Mouse (Mus musculus): ENCODE results near the gene Phkg1. TPM values are rescaled to one million over a fixed set of nuclear protein-coding genes. Genes with fewer than 3 reads are reported as not detected.
"Not testable (repeated sequence)": the region's sequence is repeated elsewhere in the genome, so short reads cannot be mapped to it uniquely, and the experiment has no call there.

Phkg1 gene
- polyA plus RNA-seq (2011; ENCODE audit: insufficient read length, low read depth, missing spikeins) = 0.80 and 1.3 TPM in 2 replicates

GRCm38 (mm10) chr5:129898449-129898848, at the start of gene Phkg1:
Gene Phkg1, minus strand, starts transcription at chr5:129898549.
- Histone ChIP-seq H3K27ac (ENCODE audit: insufficient read depth, low read length) (no peak within 1 kb of the TSS), H3K4me3 (ENCODE audit: insufficient read depth, low read length) (no peak within 1 kb of the TSS), H3K4me1 (ENCODE audit: control insufficient read depth, insufficient read depth, low read length) (no peaks in the 10 kb centered on the region)
- no peak for TF ChIP-seq CTCF (IDR thresholded peaks at IDR 0.05; ENCODE audit: borderline replicate concordance, insufficient read depth, low read length)
- TF ChIP-seq POLR2A (IDR thresholded peaks at IDR 0.05; ENCODE audit: low read depth, low read length) = no peak

GRCm38 (mm10) chr5:129947528-129948033, 49.2 kb upstream of the Phkg1 start:
- no peaks in the 10 kb centered on the region; the same call in 1 of the 2 replicates for H3K4me1 ChIP-seq (ENCODE audit: control insufficient read depth, insufficient read depth, low read length)
- TF ChIP-seq CTCF (IDR thresholded peaks at IDR 0.05; ENCODE audit: borderline replicate concordance, insufficient read depth, low read length) (no peak), POLR2A (IDR thresholded peaks at IDR 0.05; ENCODE audit: low read depth, low read length) (no peak)

GRCm38 (mm10) chr5:129943402-129943801, 45.1 kb upstream of the Phkg1 start:
- no peak for TF ChIP-seq POLR2A (IDR thresholded peaks at IDR 0.05; ENCODE audit: low read depth, low read length)
- no peak for TF ChIP-seq CTCF (IDR thresholded peaks at IDR 0.05; ENCODE audit: borderline replicate concordance, insufficient read depth, low read length)
- Histone ChIP-seq H3K4me1 (ENCODE audit: control insufficient read depth, insufficient read depth, low read length) (no peaks in the 10 kb centered on the region; the same call in 1 of the 2 replicates), H3K27ac (ENCODE audit: insufficient read depth, low read length) (no peak overlapping the region), H3K4me3 (ENCODE audit: insufficient read depth, low read length) (no peak overlapping the region)

More at GRCm38 (mm10) chr5:129947528-129948033, 49.2 kb upstream of the Phkg1 start:
- Histone ChIP-seq H3K27ac (ENCODE audit: insufficient read depth, low read length) (no peak overlapping the region), H3K4me3 (ENCODE audit: insufficient read depth, low read length) (no peak overlapping the region)

GRCm38 (mm10) chr5:129942073-129942939, 44.0 kb upstream of the Phkg1 start:
- Histone ChIP-seq H3K27ac (ENCODE audit: insufficient read depth, low read length) (peak overlapping the region; percentile 12; the same call in 1 of the 2 replicates), H3K4me3 (ENCODE audit: insufficient read depth, low read length) (peak overlapping the region; percentile 100)
- not testable (repeated sequence) for H3K4me1 ChIP-seq (ENCODE audit: control insufficient read depth, insufficient read depth, low read length)

- TF ChIP-seq POLR2A (IDR thresholded peaks at IDR 0.05; ENCODE audit: low read depth, low read length) = no peak
- no peak for TF ChIP-seq CTCF (IDR thresholded peaks at IDR 0.05; ENCODE audit: borderline replicate concordance, insufficient read depth, low read length)
- H3K4me3 ChIP-seq (ENCODE audit: insufficient read depth, low read length) = peak within 1 kb of the TSS; percentile 100
- H3K4me1 ChIP-seq (ENCODE audit: control insufficient read depth, insufficient read depth, low read length) = no peaks in the 10 kb centered on the region; the same call in 1 of the 2 replicates
- peak within 1 kb of the TSS; percentile 34 for H3K27ac ChIP-seq (ENCODE audit: insufficient read depth, low read length)
Observed at GRCm38 (mm10) chr5:129941495-129942045, 43.2 kb upstream of the Phkg1 start, which contains the start of gene Vkorc1l1. Gene Vkorc1l1, plus strand, starts transcription at chr5:129941970.

GRCm38 (mm10) chr5:129940736-129941494, 42.6 kb upstream of the Phkg1 start:
- no peak for TF ChIP-seq CTCF (IDR thresholded peaks at IDR 0.05; ENCODE audit: borderline replicate concordance, insufficient read depth, low read length)
- TF ChIP-seq POLR2A (IDR thresholded peaks at IDR 0.05; ENCODE audit: low read depth, low read length) = peak; percentile 72
- peak overlapping the region; percentile 47 for H3K4me3 ChIP-seq (ENCODE audit: insufficient read depth, low read length)
- peak overlapping the region; percentile 34 for H3K27ac ChIP-seq (ENCODE audit: insufficient read depth, low read length)
- H3K4me1 ChIP-seq (ENCODE audit: control insufficient read depth, insufficient read depth, low read length) = no peaks in the 10 kb centered on the region; the same call in 1 of the 2 replicates

- TF ChIP-seq POLR2A (IDR thresholded peaks at IDR 0.05; ENCODE audit: low read depth, low read length) (no peak), CTCF (IDR thresholded peaks at IDR 0.05; ENCODE audit: borderline replicate concordance, insufficient read depth, low read length) (no peak)
- Histone ChIP-seq H3K4me3 (ENCODE audit: insufficient read depth, low read length) (no peak overlapping the region), H3K27ac (ENCODE audit: insufficient read depth, low read length) (no peak overlapping the region)
Observed at GRCm38 (mm10) chr5:129940281-129940680, 41.9 kb upstream of the Phkg1 start.

GRCm38 (mm10) chr5:129936941-129937340, 38.6 kb upstream of the Phkg1 start:
- TF ChIP-seq CTCF (IDR thresholded peaks at IDR 0.05; ENCODE audit: borderline replicate concordance, insufficient read depth, low read length) = no peak
- no peak for TF ChIP-seq POLR2A (IDR thresholded peaks at IDR 0.05; ENCODE audit: low read depth, low read length)
- no peak overlapping the region for H3K4me3 ChIP-seq (ENCODE audit: insufficient read depth, low read length)
- no peak overlapping the region for H3K27ac ChIP-seq (ENCODE audit: insufficient read depth, low read length)

More at GRCm38 (mm10) chr5:129940281-129940680, 41.9 kb upstream of the Phkg1 start:
- H3K4me1 ChIP-seq (ENCODE audit: control insufficient read depth, insufficient read depth, low read length) = no peaks in the 10 kb centered on the region; the same call in 1 of the 2 replicates

More at GRCm38 (mm10) chr5:129936941-129937340, 38.6 kb upstream of the Phkg1 start:
- no peaks in the 10 kb centered on the region for H3K4me1 ChIP-seq (ENCODE audit: control insufficient read depth, insufficient read depth, low read length)
